Mouse (Mus musculus) thymus, postnatal 36 days (tissue): ENCODE results near the gene Man2a2.

Experiments
- DNase-seq, 2 experiments: peaks; one replicate each; pipeline ENCODE4 v3.0.0; 2022; ENCODE audit warnings: mixed read lengths in 2 of 2

The Man2a2 gene

GRCm38 (mm10) chr7:80371041-80371751 lies at the start of gene Man2a2:
Gene Man2a2, minus strand, starts transcription at chr7:80371375.
- DNase-seq: peak; percentile 87 to 91

GRCm38 (mm10) chr7:80420586-80420985 lies 49.4 kb upstream of the Man2a2 start:
- DNase-seq: no peak

GRCm38 (mm10) chr7:80419278-80419677 lies 48.1 kb upstream of the Man2a2 start:
- DNase-seq: no peak

DNA sequence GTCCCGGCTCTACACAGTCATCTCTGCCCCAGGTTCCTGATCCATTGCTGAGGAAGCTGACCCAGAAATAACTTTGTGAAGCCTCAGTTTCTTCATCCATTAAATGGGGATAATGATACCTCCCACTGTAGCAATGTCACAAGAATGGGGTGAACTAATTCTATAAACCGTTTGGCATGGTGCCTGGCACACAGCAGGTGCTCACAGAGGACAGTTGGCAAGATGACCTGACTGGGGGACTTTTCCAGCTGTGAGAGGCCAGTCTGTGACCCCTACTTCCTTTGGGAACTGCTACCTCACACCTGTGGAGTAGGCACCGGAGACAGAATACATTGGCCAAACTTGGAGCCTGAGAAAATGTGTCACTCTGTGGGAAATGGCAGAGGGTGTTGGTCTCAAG lies 46.9 kb upstream of the Man2a2 start:
- DNase-seq: no peak

GRCm38 (mm10) chr7:80417601-80418000 lies 46.4 kb upstream of the Man2a2 start:
- DNase-seq: no peak

DNA sequence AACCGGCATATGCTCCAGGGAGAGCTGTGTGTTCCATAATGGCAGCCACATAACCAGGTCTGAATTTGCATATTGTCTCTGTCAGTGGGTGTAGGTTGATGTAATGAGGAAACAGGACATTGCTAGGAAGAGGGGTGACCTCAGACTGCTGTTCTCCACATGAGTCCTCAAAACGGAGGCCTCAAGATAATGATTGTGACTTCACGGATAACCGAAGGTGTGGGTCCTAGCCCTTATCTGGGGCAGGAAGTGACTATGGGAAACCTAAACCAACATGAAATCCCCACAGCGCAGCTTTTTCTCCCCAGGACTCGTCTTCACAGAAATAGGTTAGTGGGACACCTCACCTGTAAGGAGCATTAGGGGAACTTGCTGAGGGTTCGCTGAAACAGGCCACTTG lies 45.8 kb upstream of the Man2a2 start:
- peak in 1 of 2 experiments; percentile 21 for DNase-seq

- no peak for DNase-seq
Observed at GRCm38 (mm10) chr7:80414303-80414855, 43.2 kb upstream of the Man2a2 start.

DNA sequence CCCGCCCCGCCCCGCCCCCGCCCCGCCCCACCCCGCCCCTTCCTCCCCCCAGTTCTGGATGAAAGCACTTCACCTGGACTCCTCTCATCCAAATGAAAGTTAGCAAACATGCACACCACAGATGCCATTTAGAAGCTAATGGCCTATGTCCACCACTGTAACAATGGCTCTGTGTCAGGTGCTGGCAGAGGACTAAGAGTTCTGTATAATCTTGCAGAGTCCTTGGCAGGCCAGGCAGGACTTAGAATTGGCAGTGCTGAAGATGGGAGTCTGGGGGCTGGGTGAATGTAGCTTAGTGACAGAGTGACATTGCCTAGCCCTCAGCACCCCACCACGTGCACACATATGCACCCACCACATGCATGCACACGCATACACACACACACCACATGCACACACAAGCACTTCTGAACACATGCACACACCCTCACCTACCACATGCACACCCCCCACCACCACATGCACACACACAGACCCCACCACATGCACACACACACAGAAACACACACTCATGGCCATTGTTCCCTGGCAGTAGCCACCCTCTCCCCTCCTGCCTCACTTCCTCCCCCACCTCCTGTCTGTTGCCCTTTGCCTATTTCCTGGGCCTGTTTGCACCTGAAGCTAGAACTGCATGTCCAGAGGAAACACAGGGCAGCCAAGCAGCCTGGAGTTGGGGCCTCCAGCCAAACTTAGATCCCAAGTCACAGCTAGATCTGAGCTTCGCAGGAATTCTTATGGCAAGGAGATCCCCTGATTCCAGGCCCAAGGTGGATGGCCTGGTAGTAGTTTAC lies 42.5 kb upstream of the Man2a2 start:
- peak in 1 of 2 experiments; percentile 30 for DNase-seq

- no peak for DNase-seq
Observed at GRCm38 (mm10) chr7:80412781-80413180, 41.6 kb upstream of the Man2a2 start.

- DNase-seq: no peak
Observed at GRCm38 (mm10) chr7:80412279-80412678, 41.1 kb upstream of the Man2a2 start.

DNA sequence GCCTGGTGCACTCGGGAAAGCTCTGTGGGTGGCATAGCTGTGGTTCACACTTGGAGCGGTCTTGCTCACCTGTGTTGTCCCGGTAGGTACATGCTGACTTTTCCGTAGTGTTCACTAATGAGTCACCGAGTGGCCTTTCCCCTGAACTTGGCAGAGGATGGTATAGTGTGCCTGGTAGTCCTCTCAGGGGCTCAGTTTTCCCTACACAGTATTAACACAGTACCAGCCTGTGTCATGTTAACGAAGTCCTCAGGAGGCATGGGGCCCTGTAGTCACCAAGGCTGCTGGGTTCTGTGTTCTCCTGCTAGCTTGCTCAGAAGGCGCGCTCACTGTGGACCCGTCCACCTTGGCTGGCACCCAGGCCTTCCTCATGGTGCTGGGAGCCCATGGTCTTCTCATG lies 39.2 kb upstream of the Man2a2 start:
- DNase-seq: no peak

GRCm38 (mm10) chr7:80407712-80408111 lies 36.5 kb upstream of the Man2a2 start:
- DNase-seq: no peak

DNA sequence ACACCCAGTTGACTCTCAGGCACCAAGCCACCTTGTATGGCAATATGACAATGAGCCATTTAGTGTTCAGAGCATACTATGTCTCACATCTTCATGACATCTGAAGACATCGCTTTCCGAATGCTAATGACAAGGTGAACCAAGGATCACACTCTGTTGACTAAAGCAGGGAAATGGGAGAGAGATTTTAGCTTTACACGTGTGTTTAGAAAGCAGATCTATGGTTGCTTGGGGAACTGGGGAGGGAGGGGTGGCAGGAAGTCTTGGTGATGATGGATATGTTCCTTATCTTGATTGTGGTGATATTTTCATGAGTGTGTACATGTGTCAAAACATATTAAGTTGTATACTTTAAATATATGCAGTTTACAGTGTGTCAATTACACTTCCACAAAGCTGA lies 35.0 kb upstream of the Man2a2 start:
- no peak for DNase-seq

- DNase-seq: no peak
Observed at GRCm38 (mm10) chr7:80405188-80405695, 34.1 kb upstream of the Man2a2 start, which contains the start of gene Furin. Gene Furin, minus strand, starts transcription at chr7:80405436.

DNA sequence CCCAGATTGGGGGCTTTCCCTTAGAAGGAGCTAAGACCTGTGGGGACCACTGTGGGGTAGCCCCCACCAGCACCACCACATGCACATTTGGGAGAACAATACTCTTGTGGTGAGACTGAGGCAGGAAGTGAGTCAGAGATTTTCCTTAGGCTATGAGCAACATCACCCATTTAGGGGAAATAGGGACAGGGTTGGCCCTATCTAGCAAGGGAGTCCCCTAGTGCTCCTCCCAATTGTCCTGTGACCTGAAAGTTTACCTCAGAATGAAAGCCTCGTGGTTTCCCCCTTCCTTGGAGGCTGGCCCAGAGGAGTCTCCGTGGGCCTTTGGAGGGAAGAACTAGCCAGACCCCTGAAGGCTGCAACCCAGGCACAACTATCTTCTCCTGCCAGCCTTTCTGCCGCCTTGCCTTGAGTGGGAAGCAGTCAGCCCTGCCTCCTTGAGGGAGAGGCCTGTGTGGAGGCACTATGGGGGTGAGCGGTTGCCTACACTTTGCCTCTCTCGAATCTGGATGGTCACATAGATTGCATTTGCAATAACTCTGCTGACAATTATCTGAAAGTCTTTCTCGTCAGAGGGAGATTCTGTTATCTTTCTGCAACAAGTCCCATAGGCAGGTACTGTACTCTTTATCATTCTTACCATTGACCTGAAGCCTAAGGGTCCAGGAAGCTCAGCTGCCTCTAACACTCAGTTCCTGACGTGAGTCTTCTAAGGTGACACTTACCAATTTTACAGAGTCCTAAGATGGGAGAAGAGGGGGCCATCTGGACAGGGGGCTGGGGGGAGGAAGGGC lies 33.1 kb upstream of the Man2a2 start:
- DNase-seq: no peak

GRCm38 (mm10) chr7:80403551-80403950 lies 32.4 kb upstream of the Man2a2 start:
- DNase-seq: no peak

DNA sequence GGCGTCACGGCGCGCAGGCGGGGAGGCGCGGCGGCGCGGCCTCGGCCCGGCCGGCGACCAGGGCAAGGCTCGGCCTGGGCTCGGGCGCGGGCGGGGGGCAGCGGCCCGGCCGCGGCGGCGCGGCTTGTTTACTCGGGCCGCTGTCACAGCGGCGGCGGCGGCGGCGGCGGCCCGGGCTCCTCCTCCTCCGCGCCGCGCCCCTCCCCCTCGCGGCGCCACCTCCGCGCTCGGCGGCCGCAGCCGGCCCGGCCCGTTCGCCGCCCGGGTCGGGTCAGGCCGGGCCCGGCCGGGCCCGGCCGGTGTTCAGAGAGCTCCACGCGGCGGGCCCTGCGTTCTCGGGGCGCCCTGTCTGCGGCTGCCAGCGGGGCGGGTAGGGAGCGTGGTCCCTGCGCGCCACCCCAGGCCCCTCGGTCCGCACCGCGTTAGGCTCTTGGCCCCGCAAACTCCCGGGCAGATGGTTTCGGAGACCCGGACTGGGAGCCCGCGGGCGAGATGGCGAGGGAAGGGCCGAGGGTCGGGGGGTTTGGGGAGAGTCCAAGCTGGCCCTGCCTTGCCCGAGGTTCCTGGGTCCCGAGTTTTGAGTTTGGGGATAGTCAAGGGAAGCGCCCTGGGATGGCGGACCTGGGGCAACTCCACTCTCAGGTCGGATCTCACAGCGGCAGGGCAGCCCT lies 31.6 kb upstream of the Man2a2 start:
- DNase-seq: peak; percentile 56 to 67

DNA sequence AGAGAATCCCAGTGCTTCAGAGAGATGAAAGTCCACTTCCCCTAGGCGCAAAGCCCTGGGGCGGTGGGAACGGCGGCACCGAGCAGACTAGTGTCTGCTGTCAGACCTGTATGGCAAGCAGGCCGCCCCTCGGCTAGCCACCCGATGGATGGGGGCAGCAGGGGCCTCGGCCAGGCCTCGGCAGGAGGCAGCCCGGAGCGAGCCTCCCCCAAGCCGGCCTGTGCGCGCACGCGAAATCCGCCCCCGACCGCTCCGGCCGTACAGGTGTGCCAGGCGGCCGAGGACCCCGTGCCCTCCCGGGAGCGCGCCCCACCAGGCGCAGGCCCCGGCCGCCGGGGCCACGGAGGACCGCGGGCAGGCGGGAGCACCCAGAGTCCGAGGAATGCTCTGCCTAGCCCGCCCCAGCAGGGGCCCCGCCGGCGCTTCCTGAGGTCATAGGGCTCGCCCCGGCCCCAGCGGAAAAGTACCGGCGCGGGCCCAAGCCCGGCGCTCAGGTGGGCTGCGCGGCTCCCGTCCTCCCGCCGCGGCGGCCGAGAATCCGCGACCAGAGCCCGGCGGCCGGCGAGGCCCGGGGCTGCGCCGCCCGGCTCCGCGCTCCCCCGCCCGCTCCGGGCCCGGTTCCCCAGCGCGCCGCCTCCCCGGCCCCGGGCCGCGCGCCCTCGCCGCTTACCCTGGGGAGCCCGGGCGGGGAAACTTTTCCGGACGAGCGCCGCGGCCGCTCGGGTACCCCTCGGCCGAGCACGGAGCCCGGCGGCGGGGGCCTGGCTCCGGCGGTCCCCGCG lies 30.9 kb upstream of the Man2a2 start:
- peak; percentile 46 to 57 for DNase-seq

- DNase-seq: no peak
Observed at GRCm38 (mm10) chr7:80401041-80401859, 30.1 kb upstream of the Man2a2 start.

DNA sequence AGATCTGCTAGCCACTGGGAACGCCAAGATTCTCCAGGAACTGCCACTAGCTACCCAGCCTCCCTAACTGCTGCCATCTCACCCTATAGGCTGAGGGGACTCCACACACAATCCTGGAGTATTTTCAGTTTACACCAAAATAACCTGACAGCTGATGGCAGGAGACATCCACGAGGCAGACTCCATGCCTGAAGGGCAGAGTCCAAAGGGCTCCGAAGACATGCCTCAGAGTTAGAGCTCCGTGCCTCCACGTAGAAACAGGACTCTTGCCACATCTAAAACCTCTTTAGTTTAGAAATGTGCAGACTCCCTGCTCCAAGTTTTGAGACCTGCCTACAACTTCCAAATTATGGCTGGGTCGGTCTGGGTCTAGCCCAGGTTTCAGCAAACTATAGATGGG lies 29.4 kb upstream of the Man2a2 start:
- DNase-seq: no peak
